Mouse (Mus musculus): ENCODE data around the gene R3hdml.
A peak's percentile ranks its signal among the peaks of the same experiment; 100 is the strongest.

The R3hdml gene

GRCm38 (mm10) chr2:163472466-163472851, 19.7 kb upstream of the R3hdml start, which contains the start of gene Fitm2:
Fitm2 (minus strand) TSS chr2:163472629.
- peak; percentile 98 for DNase-seq (ENCODE audit: low spot score in 2 of 2)

GRCm38 (mm10) chr2:163480191-163480825, 11.8 kb upstream of the R3hdml start:
- DNase-seq (ENCODE audit: low spot score in 2 of 2) = no peak

GRCm38 (mm10) chr2:163481539-163482029, 10.5 kb upstream of the R3hdml start:
- no peak for DNase-seq (ENCODE audit: low spot score in 2 of 2)

GRCm38 (mm10) chr2:163487360-163487759, 4.8 kb upstream of the R3hdml start:
- no peak for DNase-seq (ENCODE audit: low spot score in 2 of 2)

- no peak for DNase-seq (ENCODE audit: low spot score in 2 of 2)
These were observed 2.3 kb upstream of the R3hdml start for GRCm38 (mm10) chr2:163489725-163490291.

GRCm38 (mm10) chr2:163490656-163491055, 1.5 kb upstream of the R3hdml start:
- no peak for DNase-seq (ENCODE audit: low spot score in 2 of 2)

GRCm38 (mm10) chr2:163491351-163491750, 767 bp upstream of the R3hdml start:
- DNase-seq (ENCODE audit: low spot score in 2 of 2) = no peak

- no peak for DNase-seq (ENCODE audit: low spot score in 2 of 2)
These were observed 913 bp downstream of the R3hdml start for GRCm38 (mm10) chr2:163493031-163493430.

- no peak for DNase-seq (ENCODE audit: low spot score in 2 of 2)
These were observed 1.9 kb downstream of the R3hdml start for GRCm38 (mm10) chr2:163493976-163494375.

- DNase-seq (ENCODE audit: low spot score in 2 of 2) = no peak
These were observed 2.3 kb downstream of the R3hdml start for GRCm38 (mm10) chr2:163494456-163494855.

- no peak for DNase-seq (ENCODE audit: low spot score in 2 of 2)
These were observed 10.1 kb downstream of the R3hdml start for GRCm38 (mm10) chr2:163502219-163502618.

GRCm38 (mm10) chr2:163503191-163503590, 11.1 kb downstream of the R3hdml start:
- DNase-seq (ENCODE audit: low spot score in 2 of 2) = no peak

GRCm38 (mm10) chr2:163506300-163507004, 14.3 kb downstream of the R3hdml start, which contains the start of gene Hnf4a:
Hnf4a (plus strand) TSS chr2:163506808.
- no peak for DNase-seq (ENCODE audit: low spot score in 2 of 2)

GRCm38 (mm10) chr2:163525761-163526243, 33.7 kb downstream of the R3hdml start:
- DNase-seq (ENCODE audit: low spot score in 2 of 2) = no peak

GRCm38 (mm10) chr2:163527497-163527896, 35.4 kb downstream of the R3hdml start:
- DNase-seq (ENCODE audit: low spot score in 2 of 2) = no peak

- no peak for DNase-seq (ENCODE audit: low spot score in 2 of 2)
These were observed 38.3 kb downstream of the R3hdml start for GRCm38 (mm10) chr2:163530418-163530817.

- DNase-seq (ENCODE audit: low spot score in 2 of 2) = peak; percentile 69 to 73
These were observed 39.8 kb downstream of the R3hdml start for GRCm38 (mm10) chr2:163531917-163532316.

- no peak for DNase-seq (ENCODE audit: low spot score in 2 of 2)
These were observed 41.1 kb downstream of the R3hdml start for GRCm38 (mm10) chr2:163533226-163533625.

- peak; percentile 89 to 95 for DNase-seq (ENCODE audit: low spot score in 2 of 2)
These were observed 42.9 kb downstream of the R3hdml start for GRCm38 (mm10) chr2:163534958-163535524.

- no peak for DNase-seq (ENCODE audit: low spot score in 2 of 2)
These were observed 45.3 kb downstream of the R3hdml start for GRCm38 (mm10) chr2:163537443-163537842.

- no peak for DNase-seq (ENCODE audit: low spot score in 2 of 2)
These were observed 46.3 kb downstream of the R3hdml start for GRCm38 (mm10) chr2:163538410-163538809.

All from frontal cortex, postnatal 25 days (tissue).